Mouse (Mus musculus): ENCODE data around the gene Tmem178b. TPM values are rescaled to one million over a fixed set of nuclear protein-coding genes. Genes with fewer than 3 reads are reported as not detected.

Gene Tmem178b
- 8.7 TPM for polyA plus RNA-seq (2014; fragmentation: Illumina TruSeq; extraction: RNeasy Lipid Tissue Mini Kit (QIAGEN cat#74804); ENCODE audit: low read depth, low replicate concordance)

GRCm38 (mm10) chr6:39872901-39873591 is at the start of gene Tmem178b:
Tmem178b (plus strand) TSS chr6:39873271.

Other genes starting within 250 kb of the Tmem178b start
- gene Braf, start 147.8 kb upstream of the Tmem178b start, polyA plus RNA-seq (2014; fragmentation: Illumina TruSeq; extraction: RNeasy Lipid Tissue Mini Kit (QIAGEN cat#74804); ENCODE audit: low read depth, low replicate concordance) = 78.0 TPM
- gene Mrps33, start 62.3 kb upstream of the Tmem178b start, polyA plus RNA-seq (2014; fragmentation: Illumina TruSeq; extraction: RNeasy Lipid Tissue Mini Kit (QIAGEN cat#74804); ENCODE audit: low read depth, low replicate concordance) = 53.6 TPM